Mouse (Mus musculus) layer of hippocampus, postnatal 36 days (tissue): ENCODE data around the gene Dennd1c. TPM values are rescaled to one million over a fixed set of nuclear protein-coding genes. Genes with fewer than 3 reads are reported as not detected.

ENCODE experiments used
- DNase-seq, 2 experiments: peaks; one replicate each; pipeline ENCODE4 v3.0.0; 2022
- total RNA-seq, 2 experiments: library from RNA; stranded (reverse); gene quantifications; 2 replicates each; pipeline ENCODE4 v1.2.3; 2021

Gene Dennd1c
- total RNA-seq, 2 experiments from 2014 or later, result 0.92 to 1.0 TPM

DNA sequence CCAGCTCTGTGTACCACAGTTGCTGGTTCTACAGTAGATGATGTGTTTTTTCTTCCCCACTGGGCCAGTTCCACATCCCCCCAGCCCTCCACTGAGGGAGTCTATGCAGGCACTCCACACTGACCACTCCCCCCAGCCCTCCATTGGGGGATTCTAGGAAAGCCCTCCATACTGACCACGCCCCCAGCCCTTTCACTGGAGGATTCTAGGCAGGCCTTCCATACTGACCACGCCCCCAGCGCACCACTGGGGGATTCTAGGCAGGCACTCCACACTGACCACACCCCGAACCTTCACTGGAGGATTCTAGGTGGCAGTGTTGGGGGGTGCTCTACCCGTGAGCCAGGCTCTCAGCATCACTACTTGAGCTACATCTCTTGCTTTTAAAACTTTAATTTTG, 30.9 kb downstream of the Dennd1c start:
- DNase-seq, result no peak

DNA sequence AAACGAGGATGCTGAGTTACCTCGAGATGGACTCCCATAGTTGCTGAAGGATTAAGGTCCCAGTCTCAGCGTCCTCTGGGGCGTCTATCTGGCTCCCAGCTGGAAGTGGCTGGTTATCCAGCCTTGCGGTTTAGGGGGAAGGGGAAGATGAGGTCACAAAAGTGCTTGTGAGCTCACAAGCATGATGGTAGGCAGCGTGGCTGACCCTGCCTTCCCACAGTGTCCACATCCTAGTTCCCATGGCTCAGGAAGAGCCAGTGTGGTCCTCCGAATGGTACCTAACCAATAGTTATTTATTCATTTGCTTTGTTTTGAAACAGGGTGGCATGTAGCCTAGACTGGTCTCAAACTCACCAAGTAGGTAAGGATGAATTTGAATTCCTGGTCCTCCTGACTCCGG, 36.8 kb downstream of the Dennd1c start, which contains the start of gene Slc25a41:
Gene Slc25a41, minus strand, starts transcription at position 101 of the 400 bp plus-strand sequence.
- DNase-seq, result no peak

DNA sequence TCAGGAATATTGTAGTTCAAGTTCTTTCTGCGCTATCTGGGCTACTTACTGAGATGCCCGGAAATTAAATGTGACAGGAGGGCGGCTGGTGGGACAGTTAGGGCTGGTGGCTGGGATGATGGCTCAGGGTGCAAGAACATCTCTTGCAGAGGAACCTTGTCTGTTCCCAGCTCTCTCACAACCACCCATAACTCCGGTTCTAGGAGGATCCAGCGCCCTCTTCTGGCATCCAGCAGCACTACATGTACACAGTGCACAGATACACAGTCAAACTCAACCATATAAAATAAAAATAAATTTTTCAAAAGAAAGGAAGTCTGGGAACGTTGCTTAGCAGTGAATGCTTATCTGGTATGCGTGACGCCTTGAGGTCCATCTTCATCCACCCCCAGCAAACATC, 39.3 kb downstream of the Dennd1c start:
- DNase-seq, result no peak

GRCm38 (mm10) chr17:57032854-57033253, 45.5 kb downstream of the Dennd1c start:
- DNase-seq, result no peak

DNA sequence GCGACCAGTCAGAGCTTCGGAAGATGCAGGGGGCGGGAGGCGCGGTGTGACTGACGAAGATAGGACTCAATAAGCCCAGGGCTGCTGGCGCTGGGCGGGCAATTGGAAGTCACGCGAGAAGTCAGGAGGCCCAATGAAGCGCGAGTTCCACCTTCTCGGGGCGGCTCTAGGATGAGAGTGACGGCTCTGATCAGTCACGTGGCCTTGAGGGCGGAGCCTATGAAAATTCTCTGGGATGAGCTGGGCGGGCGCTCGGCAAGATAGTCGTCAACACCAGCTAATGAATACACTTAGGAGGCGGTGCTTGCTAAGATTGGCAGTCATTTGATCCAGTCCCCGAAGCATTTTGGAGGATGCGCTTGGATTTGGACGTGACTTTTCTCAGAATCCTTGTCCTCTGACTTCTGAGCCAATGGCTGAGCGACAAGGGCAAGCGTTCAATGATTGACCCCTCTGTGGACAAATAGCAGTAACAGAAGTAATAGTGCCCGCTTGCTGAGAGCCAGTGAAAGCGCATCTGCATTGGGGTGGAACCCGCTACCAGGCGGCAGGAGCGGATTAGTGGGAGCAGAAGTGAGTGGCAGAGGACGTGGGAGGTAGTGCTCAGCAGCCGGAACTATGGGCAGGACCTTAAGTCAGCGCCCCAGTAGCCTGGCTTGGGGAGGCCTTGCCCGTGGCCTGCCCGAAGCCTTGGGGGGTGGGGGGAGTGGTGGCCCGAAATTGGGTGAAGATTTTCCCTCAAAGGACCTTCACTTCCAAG, 46.5 kb downstream of the Dennd1c start:
- DNase-seq, result peak; percentile 99 to 100

DNA sequence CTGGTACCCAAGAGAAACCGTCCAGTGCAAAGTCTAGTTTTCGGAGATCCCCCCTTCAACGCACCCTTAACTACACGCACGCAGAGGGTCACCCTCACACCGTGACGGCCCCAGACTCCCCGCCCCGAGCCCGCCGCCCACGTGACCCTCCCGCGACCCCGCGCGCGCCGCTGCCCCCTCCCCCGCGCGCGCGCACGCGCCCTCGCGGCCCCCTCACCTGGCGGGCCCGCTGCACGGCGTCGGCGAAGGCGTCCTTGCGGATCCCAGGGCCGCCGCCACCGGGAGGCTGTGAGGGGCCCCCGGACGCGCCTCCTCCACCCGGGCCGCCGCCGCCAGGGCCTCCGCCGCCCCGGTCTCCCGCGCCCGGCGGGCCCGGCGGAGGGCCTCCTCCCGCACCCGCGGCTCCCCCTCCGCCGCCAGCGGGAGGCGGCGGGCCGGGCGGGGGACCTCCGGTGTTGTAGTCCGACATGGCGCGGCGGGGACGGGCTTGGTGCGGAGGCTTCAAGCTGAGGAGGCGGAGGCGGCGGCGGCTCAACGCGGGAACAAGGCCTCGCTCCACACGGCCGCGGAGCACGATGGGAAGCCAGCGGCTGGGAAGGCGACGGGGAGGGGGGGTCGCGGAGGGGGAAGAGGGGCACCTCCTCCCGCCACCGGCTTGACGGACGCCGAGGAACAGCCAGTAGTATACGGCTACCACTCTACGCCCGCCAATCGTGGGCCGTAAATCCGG, 47.2 kb downstream of the Dennd1c start, which contains the start of gene Khsrp:
Gene Khsrp, minus strand, starts transcription at position 592 of the 730 bp plus-strand sequence.
- DNase-seq, result no peak

DNA sequence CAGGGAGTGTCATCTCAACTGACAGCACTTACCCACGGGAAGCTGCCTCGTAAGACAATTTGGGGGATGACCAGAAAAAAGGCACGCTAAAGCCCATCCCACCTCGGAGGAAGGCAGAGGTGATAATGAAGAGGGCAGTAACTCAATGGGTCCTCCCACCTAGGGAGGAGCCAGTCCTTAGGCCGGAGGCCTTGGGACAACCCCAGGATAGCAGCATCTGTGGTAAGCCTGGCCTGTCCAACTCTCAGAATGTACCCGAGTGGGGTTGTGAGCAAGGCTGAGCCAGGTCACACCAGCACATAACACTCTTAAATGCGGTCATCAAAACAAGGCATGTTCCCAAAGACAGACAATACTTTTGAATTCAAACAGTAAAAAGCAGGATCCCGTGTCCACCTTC, 48.6 kb downstream of the Dennd1c start:
- no peak for DNase-seq

GRCm38 (mm10) chr17:57027471-57027870, 50.8 kb downstream of the Dennd1c start:
- no peak for DNase-seq

DNA sequence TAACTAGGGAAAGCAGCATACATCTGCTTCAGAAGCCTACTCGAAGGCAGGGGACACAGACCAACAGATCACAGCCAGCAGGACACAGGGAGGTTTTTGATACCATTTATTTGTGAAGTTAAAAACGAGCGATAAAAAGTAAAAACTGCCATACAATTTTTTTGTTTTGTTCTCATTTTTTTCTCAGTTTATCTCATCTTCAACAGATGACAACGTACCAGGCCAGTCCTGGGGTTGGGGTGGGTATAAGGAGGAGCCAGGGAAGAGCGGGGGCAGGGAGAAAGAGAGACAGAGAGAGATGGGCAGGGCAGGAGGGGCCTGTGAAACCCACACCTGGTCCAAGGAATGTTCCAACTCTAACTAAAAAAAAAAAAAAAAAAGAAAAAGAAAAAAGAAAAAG, 57.4 kb downstream of the Dennd1c start:
- no peak for DNase-seq

- no peak for DNase-seq
Observed at GRCm38 (mm10) chr17:57019693-57020092, 58.6 kb downstream of the Dennd1c start.

Other genes with a start within 250 kb of the Dennd1c start
- gene Rfx2, start 247.5 kb downstream of the Dennd1c start, total RNA-seq, result 1 to 10 TPM; 5.0 TPM
- not detected for gene Acsbg2, start 204.1 kb downstream of the Dennd1c start, total RNA-seq
- gene 1700061G19Rik, start 203.0 kb downstream of the Dennd1c start, total RNA-seq, result under 1 TPM; 0.17 to 0.23 TPM
- 10 to 100 TPM; 82.4 to 90.3 TPM for gene Mllt1, start 143.1 kb downstream of the Dennd1c start, total RNA-seq
- not detected for gene Acer1, start 96.4 kb downstream of the Dennd1c start, total RNA-seq
- 10 to 100 TPM; 67.4 to 70.4 TPM for gene Clpp, start 88.2 kb downstream of the Dennd1c start, total RNA-seq
- 10 to 100 TPM; 20.1 to 26.4 TPM for gene Alkbh7, start 81.2 kb downstream of the Dennd1c start, total RNA-seq
- not detected for gene Pspn, start 78.5 kb downstream of the Dennd1c start, total RNA-seq
- 10 to 100 TPM; 54.5 to 59.1 TPM for gene Gtf2f1, start 67.2 kb downstream of the Dennd1c start, total RNA-seq
- gene Gm17949, start 67.0 kb downstream of the Dennd1c start, total RNA-seq, result under 1 TPM in 1 of 2 experiments, not detected in 1; 0.30 TPM
- gene Khsrp, start 47.0 kb downstream of the Dennd1c start, total RNA-seq, result 100 to 1,000 TPM; 111 to 121 TPM
- gene Slc25a41, start 36.9 kb downstream of the Dennd1c start, total RNA-seq, result not detected
- under 1 TPM; 0.47 to 0.63 TPM for gene Crb3, start 19.4 kb downstream of the Dennd1c start, total RNA-seq
- gene Slc25a23, start 18.7 kb downstream of the Dennd1c start, total RNA-seq, result 100 to 1,000 TPM; 363 to 374 TPM
- gene Tubb4a, start 9.3 kb upstream of the Dennd1c start, total RNA-seq, result 100 to 1,000 TPM; 553 to 593 TPM
- 1 to 10 TPM in 1 of 2 experiments, under 1 TPM in 1; 0.88 to 1.1 TPM for gene Tnfsf9, start 26.8 kb upstream of the Dennd1c start, total RNA-seq
- under 1 TPM in 1 of 2 experiments, not detected in 1; 0.57 TPM for gene Cd70, start 71.3 kb upstream of the Dennd1c start, total RNA-seq
- not detected for gene Tnfsf14, start 115.7 kb upstream of the Dennd1c start, total RNA-seq
- gene C3, start 149.6 kb upstream of the Dennd1c start, total RNA-seq, result 1 to 10 TPM; 1.1 to 2.4 TPM
- gene Gpr108, start 169.9 kb upstream of the Dennd1c start, total RNA-seq, result 10 to 100 TPM; 23.6 to 25.4 TPM
- 1 to 10 TPM; 7.9 to 8.2 TPM for gene Trip10, start 170.9 kb upstream of the Dennd1c start, total RNA-seq
- 1 to 10 TPM; 3.0 to 3.7 TPM for gene Vav1, start 200.6 kb upstream of the Dennd1c start, total RNA-seq